Mouse (Mus musculus): Measurements from ENCODE around the gene Ntsr1. TPM values are rescaled to one million over a fixed set of nuclear protein-coding genes. Genes with fewer than 3 reads are reported as not detected.
A peak's percentile ranks its signal among the peaks of the same experiment; 100 is the strongest.

The Ntsr1 gene
- polyA plus RNA-seq (2012) = not detected in 2 replicates

DNA sequence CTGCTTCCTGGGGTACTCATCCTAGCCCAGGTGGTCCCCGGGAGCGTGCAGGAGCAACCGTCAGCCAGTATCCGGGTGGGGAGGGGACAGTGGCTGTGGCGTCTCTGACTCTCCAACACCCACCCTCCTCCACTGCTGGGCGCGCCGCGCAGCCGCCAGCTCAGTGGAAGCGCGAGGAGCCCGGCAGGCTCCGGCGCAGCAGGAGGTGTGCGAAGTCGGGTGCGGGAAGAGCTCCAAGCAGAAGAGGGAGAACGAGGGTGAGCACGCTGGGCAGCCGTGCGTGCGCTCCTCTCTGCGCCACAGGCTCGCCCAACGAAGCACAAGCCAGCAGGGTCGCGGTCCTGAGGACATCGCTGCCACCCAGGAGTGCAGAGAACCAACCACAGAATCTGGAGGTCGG, at the start of gene Ntsr1:
TSS of gene Ntsr1 (plus strand) at position 236 of the 400 bp plus-strand sequence.
- H3K4me3 ChIP-seq (replicated peaks) = no peak within 1 kb of the TSS
- H3K27me3 ChIP-seq (ENCODE audit: control insufficient read depth) = peaks cover 32% of the 10 kb centered on the region
- no peaks in the 10 kb centered on the region for H3K9me3 ChIP-seq (ENCODE audit: control insufficient read depth, low read length)
- no peaks in the 10 kb centered on the region for H3K36me3 ChIP-seq (ENCODE audit: control insufficient read depth)
- TF ChIP-seq TAL1 (IDR thresholded peaks at IDR 0.05; ENCODE audit: low read length) (no peak), GATA1 (IDR thresholded peaks at IDR 0.05; ENCODE audit: low read length) (no peak)
- no peaks in the 10 kb centered on the region for H3K4me1 ChIP-seq (ENCODE audit: control insufficient read depth)

GRCm38 (mm10) chr2:180450529-180450928, 49.2 kb upstream of the Ntsr1 start:
- Histone ChIP-seq H3K9me3 (ENCODE audit: control insufficient read depth, low read length) (no peaks in the 10 kb centered on the region), H3K27me3 (ENCODE audit: control insufficient read depth) (peaks cover 1% of the 10 kb centered on the region), H3K4me1 (ENCODE audit: control insufficient read depth) (no peaks in the 10 kb centered on the region), H3K4me3 (replicated peaks) (no peak overlapping the region), H3K36me3 (ENCODE audit: control insufficient read depth) (no peaks in the 10 kb centered on the region)
- TF ChIP-seq TAL1 (IDR thresholded peaks at IDR 0.05; ENCODE audit: low read length) = no peak
- no peak for TF ChIP-seq GATA1 (IDR thresholded peaks at IDR 0.05; ENCODE audit: low read length)

GRCm38 (mm10) chr2:180455723-180456698, 43.8 kb upstream of the Ntsr1 start, which contains the start of gene Slco4a1:
Gene Slco4a1 (plus strand): TSS chr2:180456245.
- TF ChIP-seq GATA1 (IDR thresholded peaks at IDR 0.05; ENCODE audit: low read length) (no peak), TAL1 (IDR thresholded peaks at IDR 0.05; ENCODE audit: low read length) (no peak)
- Histone ChIP-seq H3K4me1 (ENCODE audit: control insufficient read depth) (peaks cover 13% of the 10 kb centered on the region), H3K9me3 (ENCODE audit: control insufficient read depth, low read length) (no peaks in the 10 kb centered on the region), H3K4me3 (replicated peaks) (peak within 1 kb of the TSS; percentile 51), H3K36me3 (ENCODE audit: control insufficient read depth) (no peaks in the 10 kb centered on the region), H3K27me3 (ENCODE audit: control insufficient read depth) (peaks cover 45% of the 10 kb centered on the region)

- H3K4me1 ChIP-seq (ENCODE audit: control insufficient read depth) = peaks cover 13% of the 10 kb centered on the region
- H3K9me3 ChIP-seq (ENCODE audit: control insufficient read depth, low read length) = no peaks in the 10 kb centered on the region
- no peaks in the 10 kb centered on the region for H3K36me3 ChIP-seq (ENCODE audit: control insufficient read depth)
- peaks cover 45% of the 10 kb centered on the region for H3K27me3 ChIP-seq (ENCODE audit: control insufficient read depth)
- H3K4me3 ChIP-seq (replicated peaks) = peak overlapping the region; percentile 51
- TF ChIP-seq GATA1 (IDR thresholded peaks at IDR 0.05; ENCODE audit: low read length) (no peak), TAL1 (IDR thresholded peaks at IDR 0.05; ENCODE audit: low read length) (no peak)
Measured at GRCm38 (mm10) chr2:180456705-180457104, 43.1 kb upstream of the Ntsr1 start.

DNA sequence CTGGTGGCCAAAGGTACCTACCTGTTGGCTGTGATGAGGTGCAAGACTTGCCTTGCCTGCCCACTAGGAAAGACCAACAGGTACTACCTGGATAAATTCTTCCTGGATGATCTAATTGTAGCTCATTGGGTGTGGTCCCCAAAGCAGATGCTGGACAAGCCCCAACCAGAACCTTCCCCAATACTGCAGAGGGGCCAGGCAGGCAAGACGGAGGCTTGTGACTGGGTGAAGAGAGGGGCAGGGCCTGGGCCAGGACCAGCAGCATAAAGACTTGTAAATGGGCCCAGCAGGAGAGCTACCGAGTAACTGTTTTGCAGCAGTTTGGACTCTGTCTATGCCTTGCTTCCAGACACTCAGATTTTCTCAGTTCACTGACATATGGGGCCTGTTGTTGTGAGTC, 42.1 kb upstream of the Ntsr1 start:
- Histone ChIP-seq H3K4me1 (ENCODE audit: control insufficient read depth) (peaks cover 13% of the 10 kb centered on the region), H3K27me3 (ENCODE audit: control insufficient read depth) (peaks cover 45% of the 10 kb centered on the region), H3K36me3 (ENCODE audit: control insufficient read depth) (no peaks in the 10 kb centered on the region), H3K4me3 (replicated peaks) (no peak overlapping the region), H3K9me3 (ENCODE audit: control insufficient read depth, low read length) (no peaks in the 10 kb centered on the region)
- no peak for TF ChIP-seq TAL1 (IDR thresholded peaks at IDR 0.05; ENCODE audit: low read length)
- no peak for TF ChIP-seq GATA1 (IDR thresholded peaks at IDR 0.05; ENCODE audit: low read length)

- H3K27me3 ChIP-seq (ENCODE audit: control insufficient read depth) = peaks cover 50% of the 10 kb centered on the region
- H3K4me1 ChIP-seq (ENCODE audit: control insufficient read depth) = peaks cover 13% of the 10 kb centered on the region
- H3K9me3 ChIP-seq (ENCODE audit: control insufficient read depth, low read length) = no peaks in the 10 kb centered on the region
- H3K4me3 ChIP-seq (replicated peaks) = no peak overlapping the region
- no peaks in the 10 kb centered on the region for H3K36me3 ChIP-seq (ENCODE audit: control insufficient read depth)
- no peak for TF ChIP-seq TAL1 (IDR thresholded peaks at IDR 0.05; ENCODE audit: low read length)
- TF ChIP-seq GATA1 (IDR thresholded peaks at IDR 0.05; ENCODE audit: low read length) = no peak
Measured at GRCm38 (mm10) chr2:180459437-180459836, 40.3 kb upstream of the Ntsr1 start.

DNA sequence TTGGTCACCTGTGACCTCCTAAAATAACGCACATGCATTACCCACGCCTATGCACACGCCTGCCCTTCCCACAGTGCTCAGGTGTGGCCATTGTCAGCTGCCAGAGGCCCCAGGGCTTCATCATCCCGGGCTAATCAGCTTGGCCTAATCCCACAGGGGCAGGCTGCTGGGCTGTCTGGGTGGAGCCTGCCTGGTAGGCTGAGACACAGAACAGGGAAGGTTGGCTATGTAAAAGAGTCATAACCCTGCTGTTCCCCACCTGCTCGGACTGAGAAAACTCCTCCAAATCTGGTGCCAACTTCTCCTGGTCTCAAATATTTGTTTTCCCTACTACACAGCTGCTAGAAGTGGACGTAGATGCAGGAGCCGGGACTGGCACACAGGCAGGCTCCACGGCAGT, 39.0 kb upstream of the Ntsr1 start:
- Histone ChIP-seq H3K4me1 (ENCODE audit: control insufficient read depth) (peaks cover 11% of the 10 kb centered on the region), H3K9me3 (ENCODE audit: control insufficient read depth, low read length) (no peaks in the 10 kb centered on the region), H3K4me3 (replicated peaks) (no peak overlapping the region), H3K36me3 (ENCODE audit: control insufficient read depth) (no peaks in the 10 kb centered on the region), H3K27me3 (ENCODE audit: control insufficient read depth) (peaks cover 46% of the 10 kb centered on the region)
- no peak for TF ChIP-seq GATA1 (IDR thresholded peaks at IDR 0.05; ENCODE audit: low read length)
- TF ChIP-seq TAL1 (IDR thresholded peaks at IDR 0.05; ENCODE audit: low read length) = no peak

- Histone ChIP-seq H3K9me3 (ENCODE audit: control insufficient read depth, low read length) (no peaks in the 10 kb centered on the region), H3K4me1 (ENCODE audit: control insufficient read depth) (no peaks in the 10 kb centered on the region), H3K4me3 (replicated peaks) (no peak overlapping the region), H3K27me3 (ENCODE audit: control insufficient read depth) (peaks cover 28% of the 10 kb centered on the region), H3K36me3 (ENCODE audit: control insufficient read depth) (no peaks in the 10 kb centered on the region)
- TF ChIP-seq TAL1 (IDR thresholded peaks at IDR 0.05; ENCODE audit: low read length) = no peak
- no peak for TF ChIP-seq GATA1 (IDR thresholded peaks at IDR 0.05; ENCODE audit: low read length)
Measured at GRCm38 (mm10) chr2:180462593-180462992, 37.2 kb upstream of the Ntsr1 start.

- Histone ChIP-seq H3K9me3 (ENCODE audit: control insufficient read depth, low read length) (no peaks in the 10 kb centered on the region), H3K4me1 (ENCODE audit: control insufficient read depth) (no peaks in the 10 kb centered on the region), H3K4me3 (replicated peaks) (no peak overlapping the region), H3K36me3 (ENCODE audit: control insufficient read depth) (no peaks in the 10 kb centered on the region), H3K27me3 (ENCODE audit: control insufficient read depth) (peaks cover 5% of the 10 kb centered on the region; the same call in 1 of the 2 replicates)
- TF ChIP-seq TAL1 (IDR thresholded peaks at IDR 0.05; ENCODE audit: low read length) (no peak), GATA1 (IDR thresholded peaks at IDR 0.05; ENCODE audit: low read length) (no peak)
Measured at GRCm38 (mm10) chr2:180466505-180466904, 33.3 kb upstream of the Ntsr1 start.

Data from erythroblast, embryonic 14.5 days (primary cell).